Mouse (Mus musculus) megakaryocyte-erythroid progenitor cell, adult 5-6 weeks (primary cell): Measurements from ENCODE around the gene Tulp3. TPM values are rescaled to one million over a fixed set of nuclear protein-coding genes. Genes with fewer than 3 reads are reported as not detected.
"Not testable (repeated sequence)": the region's sequence is repeated elsewhere in the genome, so short reads cannot be mapped to it uniquely, and the experiment has no call there.

ENCODE experiments used
- ATAC-seq: replicated peaks from 2 replicates; pipeline ENCODE4 v1.8.0; 2016; ENCODE audit warnings: mild to moderate bottlenecking, inconsistent platforms; ENCODE audit not compliant: severe bottlenecking, poor library complexity, low FRiP score, low TSS enrichment
- total RNA-seq, 2 experiments: library from RNA; stranded (forward) in 1 of 2; stranded (reverse) in 1 of 2; fragments of 200-1000, 215-1000 nt in 1 of 2; fragments of >200 nt in 1 of 2; fragmentation: Nextera tagmentation in 1 of 2; gene quantifications; 2 replicates each; pipeline ENCODE4 v1.2.3; 2014 to 2017

Tulp3 gene
- total RNA-seq (2014; fragmentation: Nextera tagmentation), result 0.33 and 2.6 TPM in 2 replicates
- total RNA-seq (2017), result 0.47 and 8.3 TPM in 2 replicates

- peak; percentile 99 for ATAC-seq
Observed at GRCm38 (mm10) chr6:128355726-128356416, at the start of gene Tulp3. Gene Tulp3, minus strand, starts transcription at chr6:128355851.

GRCm38 (mm10) chr6:128404708-128405107, 49.1 kb upstream of the Tulp3 start:
- ATAC-seq, result peak; percentile 18; the same call in 1 of the 2 replicates

- no peak for ATAC-seq
Observed at GRCm38 (mm10) chr6:128399421-128400185, 44.0 kb upstream of the Tulp3 start.

GRCm38 (mm10) chr6:128398996-128399395, 43.3 kb upstream of the Tulp3 start, which contains the start of gene Nrip2:
Gene Nrip2, plus strand, starts transcription at chr6:128399296.
- no peak for ATAC-seq

GRCm38 (mm10) chr6:128397574-128398261, 42.1 kb upstream of the Tulp3 start:
- no peak for ATAC-seq

- no peak for ATAC-seq
Observed at GRCm38 (mm10) chr6:128390683-128391082, 35.0 kb upstream of the Tulp3 start.

GRCm38 (mm10) chr6:128389185-128389584, 33.5 kb upstream of the Tulp3 start:
- no peak for ATAC-seq

GRCm38 (mm10) chr6:128385026-128385425, 29.4 kb upstream of the Tulp3 start:
- no peak for ATAC-seq

GRCm38 (mm10) chr6:128383752-128384151, 28.1 kb upstream of the Tulp3 start:
- no peak for ATAC-seq

GRCm38 (mm10) chr6:128381254-128381653, 25.6 kb upstream of the Tulp3 start:
- ATAC-seq, result no peak

- not testable (repeated sequence) for ATAC-seq
Observed at GRCm38 (mm10) chr6:128380594-128381167, 25.0 kb upstream of the Tulp3 start.

GRCm38 (mm10) chr6:128379636-128380035, 24.0 kb upstream of the Tulp3 start:
- ATAC-seq, result no peak

GRCm38 (mm10) chr6:128376371-128377085, 20.9 kb upstream of the Tulp3 start:
- ATAC-seq, result no peak

GRCm38 (mm10) chr6:128375192-128375591, 19.5 kb upstream of the Tulp3 start, which contains the start of the genes Tex52 and Gm44596:
Gene Tex52, plus strand, starts transcription at chr6:128375456.
Gene Gm44596, plus strand, starts transcription at chr6:128375503.
- no peak for ATAC-seq

- ATAC-seq, result no peak
Observed at GRCm38 (mm10) chr6:128370040-128370439, 14.4 kb upstream of the Tulp3 start.

- no peak for ATAC-seq
Observed at GRCm38 (mm10) chr6:128366466-128366865, 10.8 kb upstream of the Tulp3 start.

GRCm38 (mm10) chr6:128364721-128365120, 9.1 kb upstream of the Tulp3 start:
- no peak for ATAC-seq

GRCm38 (mm10) chr6:128363007-128363825, 7.6 kb upstream of the Tulp3 start:
- peak; percentile 17 for ATAC-seq
